Comparison of ENCODE assay signal across 16 mouse cellular contexts in genomic region chr19:10104234-10104633, GRCm38 (mm10). TPM values are rescaled to one million over a fixed set of nuclear protein-coding genes. Genes with fewer than 3 reads are reported as not detected.
DNase-seq lines count a peak whose midpoint lies in the region; ATAC-seq lines count a peak whose summit lies in the region.
"Had no signal": no experiment of that assay in that cellular context is flagged by ENCODE, and none has a peak within 500 bp of the region (broad histone marks: within the 10 kb centered on the region; RNA-seq: fewer than 3 reads in every experiment).

No protein-coding gene starts in this region.

- no peak overlapping the region for H3K9ac ChIP-seq in heart, embryonic 12.5 days
- H3K9ac ChIP-seq in liver, embryonic 13.5 days: 0 out of 2 replicates have a peak overlapping the region, but pooled peaks have one; percentile 34
- H3K9ac ChIP-seq: embryonic facial prominence, embryonic 13.5 days; heart, embryonic 15.5 days; hindbrain, embryonic 14.5 days; lung, embryonic 14.5 days; neural tube, embryonic 15.5 days had no signal

- WGBS in heart, embryonic 12.5 days: 73% methylated on average over 6 of the region's 6 CpGs
- 44% methylated on average over 6 of the region's 6 CpGs for WGBS in liver, embryonic 13.5 days (ENCODE audit: insufficient replicate concordance)

- H3K9me3 ChIP-seq in heart, embryonic 12.5 days (replicated peaks): no peaks in the 10 kb centered on the region
- H3K9me3 ChIP-seq in liver, embryonic 13.5 days (replicated peaks): no peaks in the 10 kb centered on the region
- H3K9me3 ChIP-seq: embryonic facial prominence, embryonic 13.5 days; heart, embryonic 15.5 days; neural tube, embryonic 15.5 days had no signal

- no peak for ATAC-seq in heart, embryonic 12.5 days (ENCODE audit: insufficient number of reproducible peaks, low FRiP score)
- ATAC-seq in liver, embryonic 13.5 days (ENCODE audit: low read depth): no peak
- ATAC-seq: intestine, embryonic 16.5 days had no signal

- no peak overlapping the region for H3K4me3 ChIP-seq in heart, embryonic 12.5 days
- H3K4me3 ChIP-seq in liver, embryonic 13.5 days (replicated peaks): no peak overlapping the region
- H3K4me3 ChIP-seq: embryonic facial prominence, embryonic 13.5 days; heart, embryonic 15.5 days; neural tube, embryonic 15.5 days had no signal

- no peaks in the 10 kb centered on the region for H3K27me3 ChIP-seq in heart, embryonic 12.5 days (replicated peaks)
- H3K27me3 ChIP-seq in liver, embryonic 13.5 days: no peaks in the 10 kb centered on the region
- H3K27me3 ChIP-seq: embryonic facial prominence, embryonic 13.5 days; heart, embryonic 15.5 days; neural tube, embryonic 15.5 days had no signal

- H3K4me1 ChIP-seq in heart, embryonic 12.5 days (replicated peaks): peaks cover 18% of the 10 kb centered on the region
- peaks cover 69% of the 10 kb centered on the region for H3K4me1 ChIP-seq in liver, embryonic 13.5 days (replicated peaks)

- no peak for DNase-seq in heart, adult 18-20 months
- peak; percentile 32 for DNase-seq in ovary, postnatal 36 days (ENCODE audit: low spot score)
- DNase-seq in ovary, postnatal 14 days (ENCODE audit: low spot score): no peak
- no peak for DNase-seq in liver, embryonic 13.5 days
- no peak for DNase-seq in gastrocnemius, postnatal 36 days
- no peak for DNase-seq in layer of hippocampus, adult 9-11 months
- DNase-seq: adrenal gland, postnatal 36 days; gastrocnemius, postnatal 14 days; lung, embryonic 14.5 days had no signal

- no peak overlapping the region for H3K4me2 ChIP-seq in heart, embryonic 12.5 days
- no peak overlapping the region; the same call in 1 of the 2 replicates for H3K4me2 ChIP-seq in liver, embryonic 13.5 days
- H3K4me2 ChIP-seq: embryonic facial prominence, embryonic 13.5 days; heart, embryonic 15.5 days; hindbrain, embryonic 14.5 days; lung, embryonic 14.5 days; neural tube, embryonic 15.5 days had no signal

- intact Hi-C loops in gastrocnemius, postnatal 36 days (cut with DNase I): loop anchor here (5.0 kb wide), 1 partner anchor 62 kb away; the partner anchor contains the start of gene Fads3

- H3K36me3 ChIP-seq in heart, embryonic 12.5 days: 0 out of 2 replicates have a peak, but pooled peaks cover under 1% of the 10 kb centered on the region
- 0 out of 2 replicates have a peak, but pooled peaks cover under 1% of the 10 kb centered on the region for H3K36me3 ChIP-seq in liver, embryonic 13.5 days
- H3K36me3 ChIP-seq: embryonic facial prominence, embryonic 13.5 days; heart, embryonic 15.5 days; neural tube, embryonic 15.5 days had no signal

- H3K27ac ChIP-seq in heart, embryonic 12.5 days (ENCODE audit: poor library complexity, severe bottlenecking): peak overlapping the region; percentile 52; the same call in 1 of the 2 replicates
- H3K27ac ChIP-seq in liver, embryonic 13.5 days: peak overlapping the region; percentile 79
- H3K27ac ChIP-seq: embryonic facial prominence, embryonic 13.5 days; heart, embryonic 15.5 days; hindbrain, embryonic 14.5 days; kidney, postnatal 0 days; neural tube, embryonic 15.5 days had no signal

RNA-seq across cellular contexts. Expression of gene Fads2, which starts 2.7 kb away (rescaled TPM):
- 64.2 and 66.7 TPM in 2 replicates for polyA plus RNA-seq in heart, embryonic 12.5 days (2016; fragmentation: Nextera tagmentation; extraction: Ambion mirVana)
- total RNA-seq in heart, adult 18-20 months (2021): 1 to 10 TPM; 5.2 to 5.5 TPM
- polyA plus RNA-seq in liver, embryonic 13.5 days (2015; fragmentation: Nextera tagmentation; extraction: Ambion mirVana): 66.8 and 76.0 TPM in 2 replicates
- total RNA-seq in gastrocnemius, postnatal 36 days (2021): 1 to 10 TPM; 2.2 to 2.4 TPM
